Mouse (Mus musculus) midbrain, embryonic 16.5 days (tissue): ENCODE results near the gene Jarid2. TPM values are rescaled to one million over a fixed set of nuclear protein-coding genes. Genes with fewer than 3 reads are reported as not detected.

Experiments used
- ATAC-seq: fragments of 200-750 bp; cut with Nextera tagmentation; 2 replicates; pipeline ENCODE4 v1.8.0; 2017; ENCODE audit warnings: moderate TSS enrichment
- H3K27ac ChIP-seq: fragments of 300-500 bp; sonication (generic); 2 replicates; pipeline ENCODE4 v1.5.1; 2014; ENCODE audit warnings: mild to moderate bottlenecking, low read length, mixed read lengths
- H3K27me3 ChIP-seq: fragments of 300-500 bp; sonication (generic); 2 replicates; pipeline ENCODE4 v1.6.1; 2014; ENCODE audit warnings: low read depth, low read length, mixed read lengths; ENCODE audit not compliant: control insufficient read depth, insufficient read depth
- H3K36me3 ChIP-seq: fragments of 300-500 bp; sonication (generic); 2 replicates; pipeline ENCODE4 v1.6.1; 2014; ENCODE audit warnings: mild to moderate bottlenecking, low read length, moderate library complexity, mixed read lengths; ENCODE audit not compliant: control insufficient read depth, insufficient read depth
- H3K4me1 ChIP-seq: fragments of 300-500 bp; sonication (generic); 2 replicates; pipeline ENCODE4 v1.6.1; 2014; ENCODE audit warnings: mild to moderate bottlenecking, low read length, mixed read lengths; ENCODE audit not compliant: control insufficient read depth, insufficient read depth
- H3K4me2 ChIP-seq: fragments of 300-500 bp; sonication (generic); 2 replicates; pipeline ENCODE4 v1.6.1; 2014; ENCODE audit warnings: mild to moderate bottlenecking, low read length, mixed read lengths
- H3K4me3 ChIP-seq: fragments of 300-500 bp; sonication (generic); 2 replicates; pipeline ENCODE4 v1.5.1; 2014; ENCODE audit warnings: low read depth, mild to moderate bottlenecking, low read length, moderate library complexity, mixed read lengths
- H3K9ac ChIP-seq: fragments of 300-500 bp; sonication (generic); 2 replicates; pipeline ENCODE4 v1.6.1; 2014; ENCODE audit warnings: low read depth, low read length, mixed read lengths
- H3K9me3 ChIP-seq: fragments of 300-500 bp; sonication (generic); replicated peaks from 2 replicates; pipeline ENCODE4 v1.6.1; 2014; ENCODE audit warnings: mild to moderate bottlenecking, low read length, mixed read lengths; ENCODE audit not compliant: control insufficient read depth, poor library complexity, severe bottlenecking
- WGBS: fragments of 180-500 bp; shearing (Covaris S2); extraction: QIAGEN DNeasy Blood & Tissue Kit; methylation state at CpG from one replicate; pipeline ENCODE4 v1.1.7; 2014; 5-methylcytosine and 5-hydroxymethylcytosine counted together
- polyA plus RNA-seq: library from polyadenylated mRNA; unstranded; fragments of >200 nt; fragmentation: Nextera tagmentation; extraction: Ambion mirVana; gene quantifications from 2 replicates; pipeline ENCODE4 v1.2.1, GENCODE M21; 2015

Jarid2 gene
- polyA plus RNA-seq, 1 experiment from 2014 or later = 36.6 TPM

DNA sequence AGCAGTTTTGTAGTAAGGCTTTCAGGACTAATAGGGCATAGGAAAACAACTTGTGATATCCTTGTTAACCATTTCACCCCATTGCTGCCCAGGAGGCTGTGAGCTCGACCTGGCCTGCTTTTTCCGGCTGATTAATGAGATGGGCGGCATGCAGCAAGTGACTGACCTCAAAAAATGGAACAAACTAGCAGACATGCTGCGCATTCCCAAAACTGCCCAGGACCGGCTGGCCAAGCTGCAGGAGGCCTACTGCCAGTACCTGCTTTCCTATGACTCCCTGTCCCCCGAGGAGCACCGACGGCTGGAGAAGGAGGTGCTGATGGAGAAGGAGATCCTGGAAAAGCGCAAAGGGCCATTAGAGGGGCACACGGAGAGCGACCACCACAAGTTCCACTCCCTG, 176.9 kb downstream of the Jarid2 start:
- Histone ChIP-seq H3K27me3 (no peaks in the 10 kb centered on the region), H3K4me3 (no peak overlapping the region), H3K9ac (no peak overlapping the region), H3K4me2 (no peak overlapping the region), H3K36me3 (peaks cover 28% of the 10 kb centered on the region), H3K27ac (no peak overlapping the region), H3K9me3 (no peaks in the 10 kb centered on the region), H3K4me1 (peaks cover 3% of the 10 kb centered on the region; the same call in 1 of the 2 replicates)
- ATAC-seq = no peak
- 89% methylated on average over 11 of the region's 11 CpGs for WGBS

DNA sequence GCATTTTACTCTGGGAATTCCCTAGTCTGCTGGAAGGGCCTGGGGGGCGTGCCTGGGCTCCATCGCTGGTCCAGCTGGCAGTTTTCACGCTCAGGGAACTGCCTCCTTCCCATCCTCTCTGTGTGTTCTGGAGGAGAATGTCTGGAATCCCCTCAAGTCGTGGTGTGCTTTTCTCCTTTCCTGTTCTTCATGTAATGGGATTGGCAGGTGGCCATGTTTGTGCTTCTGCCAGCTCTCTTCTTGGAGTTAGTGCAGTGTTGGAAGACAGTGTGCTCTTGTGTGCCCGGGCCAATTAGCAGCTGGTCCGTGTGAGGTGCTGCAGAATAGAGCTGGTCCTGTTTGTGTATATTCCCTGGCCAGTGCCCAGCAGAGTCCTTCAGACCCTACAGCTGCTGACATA, 178.4 kb downstream of the Jarid2 start:
- 0 out of 2 replicates have a peak overlapping the region, but pooled peaks have one; percentile 30 for H3K27ac ChIP-seq
- H3K4me3 ChIP-seq = no peak overlapping the region
- H3K27me3 ChIP-seq = no peaks in the 10 kb centered on the region
- H3K4me1 ChIP-seq = peaks cover 3% of the 10 kb centered on the region; the same call in 1 of the 2 replicates
- H3K9me3 ChIP-seq = no peaks in the 10 kb centered on the region
- ATAC-seq = peak; percentile 91
- peaks cover 24% of the 10 kb centered on the region for H3K36me3 ChIP-seq
- no peak overlapping the region for H3K9ac ChIP-seq
- 31% methylated on average over 6 of the region's 6 CpGs for WGBS
- H3K4me2 ChIP-seq = no peak overlapping the region

DNA sequence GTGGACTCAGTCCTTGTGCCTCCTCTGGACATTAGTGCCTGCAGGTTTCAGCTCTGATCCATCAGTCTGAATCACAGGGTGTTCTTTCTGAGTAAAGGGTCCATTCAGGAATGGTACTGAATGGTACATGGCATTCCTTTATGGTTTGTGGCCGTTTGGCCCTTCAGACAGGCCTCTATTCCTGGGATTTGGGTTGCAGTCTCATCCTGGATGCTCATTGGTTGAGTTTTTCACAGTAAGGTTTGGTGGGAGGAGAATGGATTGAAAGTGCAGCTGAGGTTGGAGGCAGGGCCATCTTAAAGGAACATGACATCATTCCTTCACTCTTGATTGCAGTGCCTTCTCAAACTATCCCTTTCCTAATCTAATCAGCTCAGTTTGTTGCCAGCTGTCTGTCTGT, 179.5 kb downstream of the Jarid2 start:
- H3K4me1 ChIP-seq = peaks cover 3% of the 10 kb centered on the region; the same call in 1 of the 2 replicates
- WGBS = 13% methylated on average over 1 of the region's 1 CpGs
- no peak overlapping the region for H3K4me3 ChIP-seq
- H3K4me2 ChIP-seq = no peak overlapping the region
- no peak for ATAC-seq
- no peaks in the 10 kb centered on the region for H3K27me3 ChIP-seq
- no peaks in the 10 kb centered on the region for H3K9me3 ChIP-seq
- no peak overlapping the region for H3K9ac ChIP-seq
- no peak overlapping the region for H3K27ac ChIP-seq
- H3K36me3 ChIP-seq = peaks cover 17% of the 10 kb centered on the region

GRCm38 (mm10) chr13:44912851-44913250, 183.6 kb downstream of the Jarid2 start:
- Histone ChIP-seq H3K4me1 (no peaks in the 10 kb centered on the region), H3K4me3 (no peak overlapping the region), H3K36me3 (peaks cover 37% of the 10 kb centered on the region), H3K27ac (no peak overlapping the region), H3K4me2 (no peak overlapping the region), H3K9me3 (no peaks in the 10 kb centered on the region), H3K27me3 (no peaks in the 10 kb centered on the region), H3K9ac (no peak overlapping the region)
- 0 out of 2 replicates have a peak, but pooled peaks have one; percentile 44 for ATAC-seq
- WGBS = 76% methylated on average over 2 of the region's 2 CpGs

DNA sequence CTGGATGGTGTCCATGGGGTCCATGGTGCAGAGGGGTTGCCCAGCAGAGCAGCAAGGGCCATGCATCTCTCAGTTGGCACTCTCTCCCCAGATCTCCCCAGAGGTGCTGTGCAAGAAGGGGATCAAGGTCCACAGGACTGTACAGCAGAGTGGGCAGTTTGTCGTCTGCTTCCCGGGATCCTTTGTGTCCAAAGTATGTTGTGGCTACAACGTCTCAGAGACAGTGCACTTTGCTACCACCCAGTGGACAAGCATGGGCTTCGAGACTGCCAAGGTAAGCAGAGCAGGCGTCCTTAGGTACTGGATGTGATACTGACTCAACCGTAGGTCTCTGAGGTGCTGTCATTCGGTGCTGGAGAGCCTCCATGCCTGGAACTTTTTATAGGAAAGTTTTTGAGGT, 184.3 kb downstream of the Jarid2 start:
- Histone ChIP-seq H3K4me3 (no peak overlapping the region), H3K27me3 (no peaks in the 10 kb centered on the region), H3K9ac (no peak overlapping the region), H3K27ac (no peak overlapping the region), H3K4me2 (no peak overlapping the region), H3K4me1 (no peaks in the 10 kb centered on the region), H3K36me3 (peaks cover 38% of the 10 kb centered on the region), H3K9me3 (no peaks in the 10 kb centered on the region)
- WGBS = 54% methylated on average over 7 of the region's 7 CpGs
- 0 out of 2 replicates have a peak, but pooled peaks have one; percentile 29 for ATAC-seq

DNA sequence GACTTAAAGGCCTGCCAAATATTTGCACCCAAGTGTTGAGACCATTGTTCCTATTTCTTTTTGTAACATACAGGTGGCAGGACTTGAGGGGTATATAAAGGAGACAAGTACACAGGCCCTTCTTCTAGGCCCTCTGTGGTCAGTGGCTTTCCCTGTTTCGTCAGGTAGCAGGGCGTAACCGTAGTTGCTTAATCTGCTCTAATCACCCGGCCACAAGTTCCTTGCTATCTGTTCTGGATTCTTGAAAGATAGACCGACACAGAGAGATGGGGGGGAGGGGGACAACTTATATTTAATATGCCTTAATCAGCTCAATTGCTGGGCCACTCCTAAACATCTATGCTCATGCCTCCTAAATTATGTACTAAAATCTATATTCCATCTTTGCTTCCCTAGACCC, 186.1 kb downstream of the Jarid2 start:
- no peak overlapping the region for H3K9ac ChIP-seq
- 89% methylated on average over 5 of the region's 5 CpGs for WGBS
- H3K27me3 ChIP-seq = no peaks in the 10 kb centered on the region
- H3K4me3 ChIP-seq = no peak overlapping the region
- no peak for ATAC-seq
- H3K9me3 ChIP-seq = no peaks in the 10 kb centered on the region
- H3K36me3 ChIP-seq = peaks cover 39% of the 10 kb centered on the region
- H3K4me2 ChIP-seq = no peak overlapping the region
- no peak overlapping the region for H3K27ac ChIP-seq
- no peaks in the 10 kb centered on the region for H3K4me1 ChIP-seq

- H3K4me2 ChIP-seq = no peak overlapping the region
- no peaks in the 10 kb centered on the region for H3K27me3 ChIP-seq
- H3K27ac ChIP-seq = no peak overlapping the region
- H3K4me1 ChIP-seq = no peaks in the 10 kb centered on the region
- no peaks in the 10 kb centered on the region for H3K9me3 ChIP-seq
- H3K4me3 ChIP-seq = no peak overlapping the region
- no peak for ATAC-seq
- no peak overlapping the region for H3K9ac ChIP-seq
- H3K36me3 ChIP-seq = peaks cover 34% of the 10 kb centered on the region
- 73% methylated on average over 4 of the region's 4 CpGs for WGBS
Observed at GRCm38 (mm10) chr13:44915945-44916344, 186.7 kb downstream of the Jarid2 start.

- H3K36me3 ChIP-seq = peaks cover 36% of the 10 kb centered on the region
- no peak overlapping the region for H3K27ac ChIP-seq
- H3K4me2 ChIP-seq = no peak overlapping the region
- H3K4me1 ChIP-seq = no peaks in the 10 kb centered on the region
- H3K27me3 ChIP-seq = no peaks in the 10 kb centered on the region
- H3K4me3 ChIP-seq = no peak overlapping the region
- no peak overlapping the region for H3K9ac ChIP-seq
- H3K9me3 ChIP-seq = no peaks in the 10 kb centered on the region
- 92% methylated on average over 4 of the region's 4 CpGs for WGBS
- no peak for ATAC-seq
Observed at GRCm38 (mm10) chr13:44917202-44917601, 187.9 kb downstream of the Jarid2 start.

DNA sequence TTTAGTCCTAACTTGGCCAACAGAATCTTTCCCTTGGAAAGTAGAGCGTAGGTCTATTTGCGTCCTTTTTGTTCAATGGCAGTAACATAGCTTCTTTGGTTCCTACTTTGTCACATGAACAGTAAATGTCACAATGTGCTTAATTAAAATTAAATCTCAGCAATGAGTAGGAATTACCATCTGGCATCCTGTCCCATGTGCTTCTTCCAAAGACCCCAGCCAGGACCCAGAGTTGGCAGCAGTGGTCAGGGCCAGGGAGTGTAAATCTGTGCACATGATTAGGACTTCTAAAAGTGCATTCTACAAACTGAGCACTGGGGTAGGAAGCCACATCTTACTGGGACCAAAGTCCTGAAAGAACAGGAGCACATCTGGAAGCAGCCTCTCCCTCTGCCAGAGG, 189.0 kb downstream of the Jarid2 start:
- Histone ChIP-seq H3K4me2 (no peak overlapping the region), H3K4me3 (no peak overlapping the region), H3K36me3 (peaks cover 42% of the 10 kb centered on the region), H3K4me1 (no peaks in the 10 kb centered on the region), H3K9me3 (no peaks in the 10 kb centered on the region), H3K27me3 (no peaks in the 10 kb centered on the region), H3K27ac (no peak overlapping the region), H3K9ac (no peak overlapping the region)
- whole genome bisulfite sequencing = 92% methylated on average over 2 of the region's 2 CpGs
- ATAC-seq = no peak
